Mouse (Mus musculus) thymus, adult 2 months (tissue): ENCODE measurements around the gene Fam219a. TPM values are rescaled to one million over a fixed set of nuclear protein-coding genes. Genes with fewer than 3 reads are reported as not detected.

Experiments
- DNase-seq: peaks from one replicate; pipeline ENCODE4 v3.0.0; 2021
- H3K27ac ChIP-seq: fragments of 200-500 bp; 2 replicates; pipeline ENCODE4 v1.5.1; 2012; ENCODE audit warnings: low read length, control low read depth; ENCODE audit not compliant: control insufficient read depth, insufficient read depth
- H3K27me3 ChIP-seq: fragments of 200-500 bp; 2 replicates; pipeline ENCODE4 v1.6.1; 2012; ENCODE audit warnings: mild to moderate bottlenecking, low read length, moderate library complexity, mixed read lengths; ENCODE audit not compliant: control insufficient read depth, insufficient read depth
- H3K36me3 ChIP-seq: fragments of 200-500 bp; 2 replicates; pipeline ENCODE4 v1.6.1; 2012; ENCODE audit warnings: mild to moderate bottlenecking, low read length, moderate library complexity; ENCODE audit not compliant: control insufficient read depth, insufficient read depth
- H3K4me1 ChIP-seq: fragments of 200-500 bp; replicated peaks from 2 replicates; pipeline ENCODE4 v1.6.1; 2012; ENCODE audit warnings: low read length; ENCODE audit not compliant: control insufficient read depth, insufficient read depth
- H3K4me3 ChIP-seq: fragments of 200-500 bp; 2 replicates; pipeline ENCODE4 v1.5.1; 2012; ENCODE audit warnings: mild to moderate bottlenecking, low read length, control low read depth, moderate library complexity; ENCODE audit not compliant: control insufficient read depth, insufficient read depth
- CTCF ChIP-seq: fragments of 200-500 bp; IDR thresholded peaks from 2 replicates; pipeline ENCODE4 v1.5.1; 2012; ENCODE audit warnings: mild to moderate bottlenecking, control low read depth, low read length, moderate library complexity, borderline replicate concordance; ENCODE audit not compliant: control insufficient read depth, poor library complexity, insufficient read depth; ENCODE audit errors: extremely low read depth
- POLR2A ChIP-seq: fragments of 200-500 bp; IDR thresholded peaks from 2 replicates; pipeline ENCODE4 v1.6.1; 2012; ENCODE audit warnings: mild to moderate bottlenecking, low read length, control low read depth, moderate library complexity; ENCODE audit not compliant: control insufficient read depth, poor library complexity, insufficient read depth; ENCODE audit errors: extremely low read depth
- WGBS: fragments of 180-500 bp; shearing (Covaris S2); methylation state at CpG from one replicate; pipeline ENCODE4 v1.1.7; 2018; 5-methylcytosine and 5-hydroxymethylcytosine counted together
- polyA plus RNA-seq: library from polyadenylated mRNA; depleted of rRNA; stranded (reverse); fragments of >200 nt; gene quantifications from 2 replicates; pipeline ENCODE4 v1.2.3, GENCODE M21; 2012

Fam219a gene
- polyA plus RNA-seq, 1 experiment: 23.0 TPM

DNA sequence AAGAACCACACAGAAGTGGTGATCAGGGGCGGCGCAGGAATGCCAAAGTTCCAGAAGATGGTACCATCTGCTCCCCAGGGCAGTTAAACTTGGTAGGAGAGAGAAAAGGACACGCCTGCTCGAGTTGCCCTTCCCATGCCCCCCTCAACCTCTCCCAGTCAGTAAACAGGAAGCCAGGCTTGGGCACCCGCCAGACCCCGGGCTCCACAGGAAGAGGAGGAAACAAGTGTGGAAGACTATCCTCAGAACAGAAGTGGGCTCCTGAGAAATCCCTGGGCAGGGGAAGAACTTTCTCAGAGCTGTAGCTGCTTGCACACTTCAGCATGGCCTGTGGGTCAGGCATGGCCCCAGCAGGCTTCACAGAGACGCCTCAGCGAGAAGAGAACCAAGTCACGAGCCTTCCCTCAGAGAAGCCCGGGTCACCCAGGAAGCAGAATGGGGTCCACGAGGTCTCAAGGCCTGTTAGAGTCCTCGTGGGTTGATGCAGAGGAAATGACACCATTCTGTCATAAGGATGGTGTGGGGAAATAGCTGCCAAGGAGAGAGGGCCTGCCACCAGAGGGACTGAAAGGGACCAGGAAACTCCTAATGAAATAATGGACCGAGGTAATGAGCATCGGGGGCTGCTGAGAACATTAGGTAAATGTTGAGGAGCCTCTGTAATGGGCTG lies 14.2 kb downstream of the Fam219a start:
- H3K4me1 ChIP-seq: peaks cover 7% of the 10 kb centered on the region
- 21% methylated on average over 14 of the region's 14 CpGs for WGBS
- H3K27me3 ChIP-seq: no peaks in the 10 kb centered on the region
- H3K27ac ChIP-seq: no peak overlapping the region
- no peak for DNase-seq
- no peak for TF ChIP-seq POLR2A
- no peak for TF ChIP-seq CTCF
- no peaks in the 10 kb centered on the region for H3K36me3 ChIP-seq
- no peak overlapping the region for H3K4me3 ChIP-seq

GRCm38 (mm10) chr4:41553116-41553515 lies 16.2 kb downstream of the Fam219a start:
- no peak for DNase-seq
- H3K27ac ChIP-seq: no peak overlapping the region
- no peak overlapping the region for H3K4me3 ChIP-seq
- TF ChIP-seq CTCF: no peak
- no peak for TF ChIP-seq POLR2A
- no peaks in the 10 kb centered on the region for H3K36me3 ChIP-seq
- H3K27me3 ChIP-seq: no peaks in the 10 kb centered on the region
- 94% methylated on average over 11 of the region's 11 CpGs for WGBS
- peaks cover 7% of the 10 kb centered on the region for H3K4me1 ChIP-seq

DNA sequence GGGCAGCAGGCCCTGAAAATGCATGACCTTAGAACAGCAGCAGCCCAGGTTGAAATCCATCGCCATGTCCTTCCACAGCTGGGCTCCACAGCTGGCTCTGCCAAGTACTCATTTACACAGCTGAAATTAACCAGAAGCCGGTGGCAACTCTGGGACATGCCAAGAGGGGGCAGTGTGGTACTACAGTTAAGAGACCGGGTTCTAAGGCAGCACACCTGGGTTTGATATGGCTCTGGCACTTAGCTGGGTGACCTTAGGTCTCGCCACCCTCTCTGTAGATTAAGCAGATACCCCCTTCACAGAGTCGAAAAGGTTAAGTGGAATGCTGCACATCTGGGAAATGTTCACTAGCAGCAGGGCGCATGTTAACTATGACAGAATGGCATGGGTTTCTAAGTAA lies 16.8 kb downstream of the Fam219a start:
- 43% methylated on average over 6 of the region's 6 CpGs for WGBS
- peak; percentile 83 for DNase-seq

GRCm38 (mm10) chr4:41547086-41547485 lies 22.3 kb downstream of the Fam219a start:
- no peak overlapping the region for H3K27ac ChIP-seq
- H3K4me1 ChIP-seq: no peaks in the 10 kb centered on the region
- no peaks in the 10 kb centered on the region for H3K27me3 ChIP-seq
- TF ChIP-seq POLR2A (no peak), CTCF (no peak)
- DNase-seq: no peak
- no peak overlapping the region for H3K4me3 ChIP-seq
- H3K36me3 ChIP-seq: no peaks in the 10 kb centered on the region
- 95% methylated on average over 1 of the region's 1 CpGs for WGBS

More for the DNA sequence above, 16.8 kb downstream of the Fam219a start:
- TF ChIP-seq CTCF: peak; percentile 64; the same call in 1 of the 2 replicates
- TF ChIP-seq POLR2A: no peak
- Histone ChIP-seq H3K36me3 (no peaks in the 10 kb centered on the region), H3K27ac (no peak overlapping the region), H3K4me3 (no peak overlapping the region), H3K4me1 (peaks cover 7% of the 10 kb centered on the region), H3K27me3 (no peaks in the 10 kb centered on the region)

GRCm38 (mm10) chr4:41545985-41546384 lies 23.4 kb downstream of the Fam219a start:
- 37% methylated on average over 8 of the region's 8 CpGs for WGBS
- no peak overlapping the region for H3K27ac ChIP-seq
- no peak for DNase-seq

DNA sequence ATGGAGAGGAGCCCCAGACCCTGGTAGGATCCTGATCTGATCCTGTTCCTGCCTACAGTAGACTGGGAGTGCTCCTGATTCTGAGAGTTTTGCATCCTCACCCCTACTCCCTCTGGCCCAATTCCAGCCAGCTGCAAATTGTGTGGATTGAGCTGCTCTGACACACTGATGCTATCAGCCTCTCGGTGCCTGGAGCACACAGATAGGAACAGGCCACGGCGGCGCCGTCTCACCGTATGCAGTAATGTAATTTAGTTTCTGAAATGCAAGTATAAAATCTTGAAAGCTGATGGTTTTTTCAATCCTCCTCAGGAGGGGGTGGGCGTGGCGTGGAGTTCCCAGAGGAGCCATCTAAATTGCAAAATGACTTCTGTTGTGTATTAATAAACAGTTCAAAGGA lies 27.2 kb downstream of the Fam219a start:
- no peaks in the 10 kb centered on the region for H3K27me3 ChIP-seq
- no peaks in the 10 kb centered on the region for H3K4me1 ChIP-seq
- H3K4me3 ChIP-seq: no peak overlapping the region
- DNase-seq: no peak
- no peaks in the 10 kb centered on the region for H3K36me3 ChIP-seq
- no peak for TF ChIP-seq CTCF
- TF ChIP-seq POLR2A: no peak
- H3K27ac ChIP-seq: no peak overlapping the region
- 90% methylated on average over 8 of the region's 8 CpGs for WGBS

More at GRCm38 (mm10) chr4:41545985-41546384, 23.4 kb downstream of the Fam219a start:
- H3K27me3 ChIP-seq: no peaks in the 10 kb centered on the region
- no peak overlapping the region for H3K4me3 ChIP-seq
- no peaks in the 10 kb centered on the region for H3K36me3 ChIP-seq
- no peaks in the 10 kb centered on the region for H3K4me1 ChIP-seq
- TF ChIP-seq POLR2A (no peak), CTCF (no peak)

DNA sequence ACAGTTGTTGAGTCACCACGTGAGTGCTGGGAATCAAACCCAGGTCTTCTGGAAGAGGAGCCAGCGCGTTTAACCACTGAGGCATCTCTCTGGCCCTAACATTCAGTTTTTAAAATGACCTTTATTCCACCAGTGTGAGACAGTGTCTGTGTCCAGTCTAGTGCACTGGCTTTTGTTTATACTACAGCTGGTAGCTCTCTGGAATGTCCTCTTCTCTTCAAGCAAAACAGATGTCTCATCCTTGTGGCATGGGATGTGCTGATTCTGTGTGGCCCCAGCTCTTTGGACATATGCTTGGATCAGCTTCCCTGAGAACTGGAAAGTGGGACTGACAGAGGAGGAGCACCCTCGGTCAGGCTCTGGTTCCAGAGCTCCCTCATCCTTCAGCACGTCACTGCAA lies 34.5 kb downstream of the Fam219a start:
- Histone ChIP-seq H3K4me1 (no peaks in the 10 kb centered on the region), H3K27ac (no peak overlapping the region), H3K27me3 (no peaks in the 10 kb centered on the region), H3K4me3 (no peak overlapping the region), H3K36me3 (no peaks in the 10 kb centered on the region)
- DNase-seq: no peak
- WGBS: 92% methylated on average over 5 of the region's 5 CpGs
- no peak for TF ChIP-seq CTCF
- TF ChIP-seq POLR2A: no peak
